Mouse (Mus musculus): Measurements from ENCODE around the gene Smdt1.
A peak's percentile ranks its signal among the peaks of the same experiment; 100 is the strongest.

Smdt1 gene

DNA sequence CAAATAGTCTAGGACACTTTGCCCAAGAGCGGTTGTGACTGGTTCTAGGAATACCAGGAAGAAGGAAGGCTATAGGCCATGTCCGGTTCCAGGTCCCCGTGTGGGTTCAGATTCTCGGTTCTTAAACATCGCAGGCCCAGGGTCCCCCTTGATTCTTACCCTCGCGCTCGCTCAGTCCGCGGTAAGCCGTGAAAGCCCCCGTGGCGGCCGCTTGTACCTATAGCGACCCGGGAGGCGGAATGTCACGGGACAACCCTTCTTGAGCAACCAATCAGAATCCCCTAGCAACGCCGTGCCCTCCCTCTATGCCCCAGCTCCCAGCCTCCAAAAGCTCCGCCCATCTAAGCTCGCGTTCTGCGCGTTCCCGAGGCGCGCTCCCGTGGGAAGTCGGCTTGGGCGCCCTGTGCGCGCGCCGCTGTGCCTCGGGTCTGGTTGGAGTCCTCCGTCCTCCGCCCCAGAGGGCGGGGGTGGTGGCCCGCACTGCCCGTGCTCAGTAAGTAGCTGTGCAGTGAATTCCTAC, at the start of gene Smdt1, which contains the start of the genes Naga and Pheta2:
TSS of gene Smdt1 (plus strand) at position 367 of the 520 bp plus-strand sequence.
TSS of gene Naga (minus strand) at position 333 of the 520 bp plus-strand sequence.
TSS of gene Pheta2 (plus strand) at position 350 of the 520 bp plus-strand sequence.
- DNase-seq (ENCODE audit: low spot score in 2 of 2), result peak; percentile 94 to 96

DNA sequence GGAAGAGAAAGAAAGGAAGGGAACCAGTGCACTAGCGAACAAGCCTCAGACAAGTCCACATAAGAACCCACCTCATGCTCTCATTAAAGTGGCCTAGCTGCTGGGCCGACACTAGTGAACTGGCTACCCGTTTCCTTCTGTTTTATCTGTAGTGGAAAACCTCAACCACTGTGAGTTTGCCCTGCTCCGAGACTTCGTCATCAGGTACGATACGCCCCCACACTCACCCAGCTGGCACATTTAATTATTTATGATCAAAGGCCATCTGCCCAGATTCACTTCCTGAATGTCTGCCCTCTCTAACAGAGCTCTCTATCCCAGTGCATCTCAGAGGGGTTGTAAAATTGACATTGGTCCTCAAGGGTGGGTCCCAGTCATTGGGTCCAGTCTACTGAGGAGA, 48.5 kb upstream of the Smdt1 start:
- DNase-seq (ENCODE audit: low spot score in 2 of 2), result no peak

DNA sequence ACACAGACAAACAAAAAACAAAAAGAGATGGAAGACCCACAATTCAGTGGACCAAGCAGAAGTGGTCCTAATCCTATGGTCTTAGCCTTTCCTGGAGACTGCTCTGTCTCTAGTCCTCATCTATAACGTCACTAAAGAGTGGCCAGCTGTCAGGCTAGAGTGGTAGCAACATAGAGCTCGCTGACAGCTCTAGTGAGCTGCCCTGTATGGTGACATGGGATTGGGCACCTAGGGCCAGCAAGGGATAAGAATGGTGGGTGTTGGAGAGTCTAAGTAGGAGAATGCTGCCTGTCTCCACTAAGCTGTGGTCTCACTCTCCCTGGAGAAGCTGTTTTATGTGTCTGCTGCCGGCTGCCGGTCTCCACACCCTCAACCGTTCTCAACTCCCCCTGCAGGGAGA, 45.9 kb upstream of the Smdt1 start:
- no peak for DNase-seq (ENCODE audit: low spot score in 2 of 2)

DNA sequence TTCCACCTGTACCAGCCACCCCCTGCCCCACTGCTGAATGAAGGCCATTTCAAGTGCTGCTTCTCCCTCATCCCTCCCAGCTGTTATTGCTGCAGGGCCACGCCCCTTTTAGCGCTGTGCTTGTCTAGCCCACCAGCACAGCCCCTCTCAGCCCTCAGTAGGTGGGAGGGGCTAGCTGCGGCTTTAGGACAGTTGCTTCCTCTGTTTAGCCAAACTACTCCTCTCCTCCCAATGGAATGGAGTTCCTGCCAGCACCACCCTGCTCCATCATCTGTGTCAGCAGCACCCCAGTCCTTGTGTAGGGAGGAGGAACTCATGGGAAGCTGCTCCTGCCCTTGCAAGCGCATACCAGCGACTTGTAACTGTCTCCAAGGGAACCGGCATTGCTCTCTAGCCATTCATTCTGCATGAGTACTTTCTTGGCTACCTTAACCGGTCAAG, 45.5 kb upstream of the Smdt1 start:
- DNase-seq (ENCODE audit: low spot score in 2 of 2), result no peak

DNA sequence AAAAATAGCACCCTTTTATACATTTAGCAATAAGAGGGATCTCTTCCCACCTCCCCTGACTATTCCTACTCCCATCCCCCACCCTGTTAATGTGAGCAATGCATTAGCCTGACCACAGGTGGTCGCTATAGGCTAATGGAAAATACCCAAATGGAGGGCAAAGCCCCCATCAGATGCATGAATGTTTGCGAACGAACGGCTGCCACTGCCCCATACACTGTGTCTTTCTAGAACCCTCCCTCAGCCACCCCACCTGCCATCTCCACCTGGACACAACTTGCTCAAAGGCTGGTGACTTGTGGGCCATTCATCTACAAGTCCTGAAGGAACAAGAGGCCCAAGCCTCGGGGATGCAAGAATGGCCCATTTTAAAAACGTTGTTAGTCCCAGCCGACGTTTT, 44.7 kb upstream of the Smdt1 start:
- no peak for DNase-seq (ENCODE audit: low spot score in 2 of 2)

DNA sequence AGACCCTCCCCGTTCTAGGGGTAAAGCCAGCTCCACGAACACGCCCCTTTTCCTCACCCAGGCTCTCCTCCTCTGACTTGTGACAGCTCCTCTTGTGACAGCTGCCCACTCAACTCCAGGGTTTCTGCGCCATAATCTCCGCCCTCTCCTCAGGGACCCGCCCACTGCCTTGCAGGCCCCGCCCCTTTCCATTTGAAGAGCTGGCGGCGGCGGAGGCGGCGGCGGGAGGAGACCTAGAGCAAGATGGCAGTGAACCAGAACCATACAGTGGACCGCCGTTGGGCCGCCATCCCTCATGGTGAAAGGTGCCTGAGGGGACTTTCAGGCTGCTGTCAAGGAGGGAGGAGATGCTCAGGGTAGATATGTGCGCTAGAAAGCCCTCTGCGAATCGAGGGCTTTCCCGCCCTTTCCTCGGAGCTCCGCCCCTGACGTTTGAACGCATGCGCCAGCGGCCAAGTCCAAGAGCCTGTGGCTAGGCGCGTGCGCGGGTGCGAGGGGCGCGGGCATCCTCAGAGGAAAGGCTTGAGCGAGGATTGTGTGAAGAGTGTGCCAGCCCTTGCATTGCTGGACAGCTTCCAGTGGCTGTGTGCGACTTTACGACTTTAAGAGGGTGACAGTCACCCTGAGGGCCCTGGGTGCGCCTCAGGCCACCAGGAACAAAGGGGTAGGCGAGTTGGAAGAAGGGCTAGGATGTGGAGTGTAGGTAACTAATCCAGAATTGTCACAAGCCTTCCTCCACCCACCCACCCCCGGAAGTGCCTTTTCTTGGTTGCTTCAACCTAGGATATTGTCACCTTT, 39.8 kb upstream of the Smdt1 start, which contains the start of gene Wbp2nl:
TSS of gene Wbp2nl (plus strand) at position 191 of the 798 bp plus-strand sequence.
- DNase-seq (ENCODE audit: low spot score in 2 of 2), result no peak

DNA sequence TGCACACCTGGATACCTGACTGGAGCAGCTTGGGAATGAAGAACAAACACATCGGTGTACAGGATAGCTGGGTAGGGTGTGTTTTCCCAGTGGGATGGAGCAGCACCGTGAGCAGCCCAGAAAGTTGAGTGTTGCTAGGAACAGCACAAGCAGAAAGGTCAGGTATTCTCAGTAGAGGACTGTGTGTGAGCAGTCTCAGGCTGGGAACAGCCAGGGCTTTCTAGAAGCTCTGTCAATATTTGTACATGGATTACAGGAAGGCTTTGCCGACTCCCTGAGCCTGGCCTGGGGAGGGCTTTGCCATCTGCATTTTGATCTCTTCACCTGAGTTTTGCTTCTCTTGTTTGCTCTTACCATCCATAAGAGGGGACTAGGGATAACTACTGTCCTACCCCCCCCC, 31.7 kb upstream of the Smdt1 start:
- no peak for DNase-seq (ENCODE audit: low spot score in 2 of 2)

DNA sequence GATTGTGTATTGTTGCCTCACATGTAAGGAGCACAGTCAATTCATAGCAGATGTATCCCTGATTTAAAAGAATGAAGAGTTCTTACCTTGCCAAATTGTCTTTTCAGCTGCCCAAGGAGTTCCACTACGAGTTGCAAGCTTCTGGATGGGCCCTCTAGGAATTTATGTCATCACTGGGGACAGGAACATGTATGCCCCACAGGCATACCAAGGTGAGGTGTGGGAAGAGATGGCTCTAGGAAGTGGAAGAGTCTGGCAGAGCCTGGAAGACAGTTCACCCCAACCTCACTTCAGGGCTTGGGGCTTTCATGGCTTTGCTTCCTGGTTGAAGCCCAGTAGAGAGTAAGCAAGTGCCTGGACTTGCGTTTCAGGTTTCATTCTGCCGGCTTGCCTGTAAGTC, 30.3 kb upstream of the Smdt1 start:
- DNase-seq (ENCODE audit: low spot score in 2 of 2), result no peak

DNA sequence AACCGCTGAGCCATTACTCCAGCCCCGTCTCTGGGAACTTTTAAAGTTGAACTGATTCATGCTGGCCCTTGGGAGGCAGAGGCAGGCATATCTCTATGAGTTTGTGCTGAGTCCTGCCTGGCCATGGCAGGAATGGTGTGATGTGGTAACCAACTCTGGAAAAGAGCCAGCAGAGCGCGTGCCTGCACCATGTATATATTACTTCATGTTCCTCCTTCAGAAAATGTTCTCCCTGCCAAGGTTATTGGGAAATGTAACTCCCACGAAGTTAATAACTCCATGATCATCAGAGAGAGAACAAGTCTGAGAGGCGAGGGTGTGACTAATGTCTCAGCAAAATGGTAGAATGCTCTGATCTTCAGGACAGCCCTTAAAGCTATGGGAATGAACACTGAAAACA, 20.9 kb upstream of the Smdt1 start:
- no peak for DNase-seq (ENCODE audit: low spot score in 2 of 2)

DNA sequence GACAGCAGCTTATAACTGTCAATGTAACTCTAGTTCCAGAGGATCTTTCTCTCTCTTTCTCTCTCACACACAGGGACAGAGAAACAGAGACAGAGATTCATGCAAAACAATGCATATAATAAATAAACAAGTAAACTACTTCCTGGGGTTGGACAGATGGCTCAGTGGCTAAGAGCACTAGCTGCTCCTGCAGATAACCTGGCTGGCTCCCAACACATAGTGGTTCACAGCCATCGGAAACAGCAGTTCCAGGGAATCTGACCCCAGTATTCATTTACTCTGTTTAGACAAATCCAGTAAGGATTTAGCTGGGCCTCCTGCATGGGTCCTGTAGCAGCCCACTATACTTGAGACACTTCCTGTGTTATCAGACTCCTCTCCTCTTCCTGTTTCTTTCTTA, 19.1 kb upstream of the Smdt1 start:
- DNase-seq (ENCODE audit: low spot score in 2 of 2), result no peak

DNA sequence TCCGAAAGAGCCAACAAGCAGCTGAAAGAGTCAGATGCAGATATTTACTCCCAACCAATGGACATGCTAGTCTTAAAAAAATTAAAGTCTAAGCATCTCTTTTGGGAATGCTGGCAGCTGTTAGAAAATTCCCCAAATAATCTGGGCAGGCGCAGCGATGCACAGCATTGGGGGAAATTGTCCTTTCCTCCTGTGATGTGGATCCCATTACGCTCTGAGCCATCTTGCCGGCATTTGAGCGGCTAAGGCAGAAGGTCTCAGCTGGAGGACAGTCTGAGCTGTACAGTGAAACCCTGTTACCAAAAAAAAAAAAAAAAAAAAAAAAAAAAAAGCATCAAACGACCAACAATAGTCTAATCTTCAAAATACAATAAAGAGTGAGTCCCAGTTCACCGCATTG, 16.6 kb upstream of the Smdt1 start:
- no peak for DNase-seq (ENCODE audit: low spot score in 2 of 2)

DNA sequence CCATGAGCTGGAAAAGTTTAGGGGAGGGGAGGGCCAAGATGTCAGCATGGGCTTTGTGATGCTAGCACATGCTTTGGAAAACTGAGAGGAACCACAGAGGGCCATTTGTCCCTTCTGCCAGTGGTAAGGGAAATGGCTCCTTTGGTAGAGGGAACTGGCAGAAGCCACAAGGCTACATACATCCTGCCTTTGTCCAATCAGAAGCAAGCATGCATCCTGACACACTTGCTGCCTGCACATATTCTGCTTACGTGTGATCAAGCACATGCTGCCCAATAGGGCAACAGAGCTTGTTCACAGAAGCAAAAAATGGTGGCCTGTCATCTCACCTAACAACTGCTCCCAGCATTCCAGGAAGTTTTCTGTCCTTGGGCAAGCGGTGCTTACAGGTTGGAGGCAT, 13.4 kb upstream of the Smdt1 start:
- DNase-seq (ENCODE audit: low spot score in 2 of 2), result no peak

DNA sequence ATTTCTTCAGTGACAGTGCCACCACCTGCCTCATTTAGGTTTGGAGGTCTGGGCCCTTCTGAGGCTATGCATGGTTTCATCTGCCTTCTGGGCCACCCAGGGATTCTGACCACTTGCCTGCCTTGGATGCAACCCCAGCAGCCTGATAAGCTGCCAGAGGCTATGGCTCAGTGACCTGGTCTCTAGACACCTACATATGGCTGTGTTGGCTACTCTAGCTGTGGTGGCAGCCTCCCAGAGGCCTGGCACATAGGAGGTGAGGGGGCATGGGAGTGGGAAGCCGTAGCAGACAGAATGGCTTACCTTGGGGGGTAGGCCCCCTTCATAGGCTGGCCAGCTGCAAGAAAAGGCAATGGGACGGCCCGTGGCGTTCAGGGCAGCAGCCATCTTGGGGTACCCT, 3.6 kb upstream of the Smdt1 start:
- DNase-seq (ENCODE audit: low spot score in 2 of 2), result no peak

DNA sequence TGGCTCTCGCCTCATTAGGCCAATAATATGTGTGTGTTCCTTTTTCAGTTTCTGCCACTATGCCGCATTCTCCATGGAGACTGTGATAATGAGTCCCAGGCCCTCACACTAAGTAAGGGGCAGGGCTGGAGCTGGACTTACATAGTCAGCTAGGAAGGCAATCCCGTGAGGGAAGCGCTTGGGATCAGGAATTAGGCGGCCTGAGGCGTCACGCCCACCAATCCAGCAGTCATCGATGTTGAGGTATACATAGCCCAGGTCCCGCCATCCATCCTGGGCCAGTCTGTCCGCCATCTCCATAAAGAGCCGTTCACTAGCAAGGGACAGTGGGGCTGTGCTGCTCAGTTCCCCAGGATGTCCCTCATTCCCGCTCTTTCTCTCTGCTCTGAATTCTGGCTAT, 2.1 kb upstream of the Smdt1 start:
- DNase-seq (ENCODE audit: low spot score in 2 of 2), result no peak

DNA sequence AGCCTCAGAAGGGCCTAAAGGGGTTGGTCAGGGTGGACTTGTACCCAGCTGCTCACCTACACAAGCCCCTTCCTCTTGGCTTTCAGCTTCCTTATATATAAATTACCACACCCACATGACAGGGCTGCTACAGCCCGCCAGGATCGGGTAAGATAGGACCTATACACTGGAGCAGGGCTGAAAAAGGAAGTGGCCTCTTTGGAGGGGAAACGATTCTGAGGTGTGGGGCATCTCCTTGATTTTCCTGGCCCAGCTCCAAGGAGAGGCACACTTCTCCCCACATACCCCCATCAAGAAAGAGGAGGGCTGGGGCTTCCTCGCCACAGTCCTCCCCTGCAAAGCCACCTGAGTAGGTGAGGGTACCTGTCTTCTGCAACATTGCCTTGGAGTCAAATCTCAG, 884 bp upstream of the Smdt1 start:
- DNase-seq (ENCODE audit: low spot score in 2 of 2), result no peak

DNA sequence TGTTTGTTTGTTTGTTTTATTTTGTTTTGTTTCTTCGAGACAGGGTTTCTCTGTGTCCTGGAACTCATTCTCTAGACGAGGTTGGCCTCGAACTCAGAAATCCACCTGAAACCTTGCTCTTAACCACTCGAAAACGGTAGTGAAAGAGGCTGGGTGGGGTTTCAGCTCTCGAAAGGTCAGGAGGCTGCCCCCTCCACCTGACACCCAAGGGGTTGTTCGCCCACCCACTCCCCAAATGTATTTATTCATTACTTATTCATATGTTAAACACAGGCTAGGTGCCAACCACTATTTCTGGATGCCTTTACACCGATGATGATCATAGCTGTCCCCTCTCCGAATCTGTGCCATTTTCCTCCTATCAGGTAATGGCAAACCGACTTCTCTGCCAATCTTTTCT, 391 bp downstream of the Smdt1 start:
- no peak for DNase-seq (ENCODE audit: low spot score in 2 of 2)

DNA sequence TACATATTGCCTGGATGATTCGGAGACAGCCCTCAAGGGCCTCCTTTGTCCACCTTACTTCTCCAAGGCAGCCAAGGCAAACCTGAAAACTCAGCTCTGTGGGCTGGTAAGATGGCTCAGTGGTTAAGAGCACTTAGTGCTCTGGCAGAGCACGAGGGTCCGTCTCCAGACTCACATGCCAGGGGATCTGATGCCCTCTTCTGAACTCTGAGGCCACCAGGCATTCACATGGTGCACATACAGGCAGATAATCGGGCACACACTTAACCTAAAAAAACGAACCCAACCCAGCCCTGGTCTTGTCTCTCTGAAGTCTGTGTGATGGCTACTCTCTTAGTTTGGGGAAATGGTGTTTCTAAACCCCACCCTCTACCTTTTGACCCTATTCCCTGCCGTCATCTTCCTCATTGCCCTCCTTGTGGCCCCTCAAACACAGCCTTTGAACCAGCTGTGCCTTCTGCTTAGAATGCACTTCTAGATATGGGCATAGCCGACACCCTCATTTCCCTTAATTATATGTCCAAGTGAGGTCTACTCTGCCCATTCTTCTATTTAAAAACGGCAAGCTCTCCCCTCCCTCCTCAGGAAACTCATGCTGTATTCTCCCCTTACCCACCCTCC, 985 bp downstream of the Smdt1 start:
- no peak for DNase-seq (ENCODE audit: low spot score in 2 of 2)

DNA sequence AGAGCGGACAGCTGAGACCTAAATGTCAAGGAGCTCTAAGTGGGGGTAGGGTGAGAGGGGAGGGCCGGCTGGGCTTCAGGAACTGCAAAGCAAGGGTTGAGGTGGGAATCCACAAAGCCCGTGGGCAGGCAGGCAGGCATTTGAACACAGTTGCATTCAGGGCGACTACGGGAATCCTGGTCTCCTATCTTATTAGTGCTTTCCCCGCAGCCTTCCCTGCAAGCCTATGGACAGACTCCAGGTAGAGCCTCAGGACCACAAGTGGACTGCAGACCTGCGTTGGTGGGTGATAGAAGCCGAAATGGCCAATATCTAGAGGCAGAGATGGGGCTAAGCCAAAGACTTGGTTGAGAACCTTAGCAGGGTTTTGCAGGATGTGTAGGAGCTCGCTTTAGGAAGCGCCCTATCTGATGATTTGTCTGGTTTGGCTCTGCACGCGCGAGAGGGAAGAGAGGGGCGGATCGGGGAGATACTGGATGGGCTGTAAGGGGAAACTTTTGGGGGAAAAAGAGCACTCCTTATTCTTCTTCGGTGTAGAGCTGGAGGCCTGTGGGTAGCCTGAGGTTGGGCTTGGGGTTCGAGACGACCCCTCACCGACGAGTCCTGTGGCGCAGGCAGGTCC, 1.8 kb downstream of the Smdt1 start:
- no peak for DNase-seq (ENCODE audit: low spot score in 2 of 2)

DNA sequence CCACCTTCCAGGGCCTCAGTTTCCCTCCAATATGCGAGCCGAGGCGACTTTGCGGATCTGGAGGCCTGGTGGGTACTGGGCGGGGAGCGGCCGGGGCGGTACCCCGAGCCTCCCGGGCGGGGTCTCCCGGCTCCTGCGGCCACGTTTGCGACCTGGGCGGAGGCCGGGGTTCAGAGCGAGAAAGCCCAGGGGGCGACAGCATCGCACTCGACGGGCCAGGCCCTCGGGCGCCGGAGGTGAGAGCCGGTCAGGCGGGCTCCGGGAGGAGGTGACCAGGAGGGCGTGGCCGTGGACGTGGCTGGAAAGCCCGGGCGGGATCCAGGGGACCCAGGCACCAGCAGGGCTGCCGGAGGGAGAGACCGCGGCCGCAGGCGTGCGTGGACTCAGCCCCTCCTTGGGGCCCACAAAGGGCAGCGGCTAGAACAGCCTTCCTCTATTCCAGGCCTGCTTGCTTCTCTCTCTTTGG, 2.3 kb downstream of the Smdt1 start:
- peak; percentile 76 to 77 for DNase-seq (ENCODE audit: low spot score in 2 of 2)

DNA sequence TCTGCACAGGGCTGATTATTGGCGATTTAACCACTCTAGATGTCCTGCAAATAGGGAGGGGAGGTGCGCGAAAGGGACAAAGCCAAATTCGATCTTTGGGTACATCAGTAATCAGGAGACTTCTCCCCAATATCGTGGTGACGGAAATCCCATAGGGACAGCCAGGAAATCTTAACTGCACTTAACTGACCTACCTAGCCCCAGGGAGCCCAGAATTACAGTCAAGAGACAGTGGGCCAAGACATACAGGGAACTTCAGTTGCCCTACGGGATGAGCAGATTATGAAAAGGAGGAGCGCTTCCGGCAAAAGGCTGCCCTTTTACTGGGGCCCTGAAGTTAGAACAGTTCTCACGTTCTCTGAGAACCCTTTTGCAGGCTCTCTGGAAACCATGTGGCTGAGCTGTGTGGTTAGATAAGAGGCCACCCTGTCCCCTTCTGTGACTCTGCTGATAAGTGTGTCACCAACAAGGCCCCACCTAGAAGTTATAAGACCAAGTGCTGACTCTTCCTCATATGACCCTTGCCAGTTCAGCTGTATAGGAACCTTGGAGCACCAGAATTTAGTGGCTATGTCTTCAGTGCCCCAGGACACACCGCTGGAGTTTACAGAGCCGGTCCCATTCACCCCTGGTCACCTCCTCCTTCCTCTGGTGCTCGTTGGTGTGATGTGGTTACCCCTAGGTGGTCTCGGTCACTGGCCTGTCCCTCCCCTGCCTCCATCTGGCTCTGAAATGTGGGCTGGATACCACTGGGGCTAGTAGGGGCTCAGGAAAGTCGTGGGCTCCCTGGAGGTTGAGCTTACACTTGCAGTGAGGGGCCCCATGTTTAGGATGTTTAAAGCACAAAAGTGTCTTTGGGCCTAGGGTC, 3.1 kb downstream of the Smdt1 start:
- DNase-seq (ENCODE audit: low spot score in 2 of 2), result no peak

DNA sequence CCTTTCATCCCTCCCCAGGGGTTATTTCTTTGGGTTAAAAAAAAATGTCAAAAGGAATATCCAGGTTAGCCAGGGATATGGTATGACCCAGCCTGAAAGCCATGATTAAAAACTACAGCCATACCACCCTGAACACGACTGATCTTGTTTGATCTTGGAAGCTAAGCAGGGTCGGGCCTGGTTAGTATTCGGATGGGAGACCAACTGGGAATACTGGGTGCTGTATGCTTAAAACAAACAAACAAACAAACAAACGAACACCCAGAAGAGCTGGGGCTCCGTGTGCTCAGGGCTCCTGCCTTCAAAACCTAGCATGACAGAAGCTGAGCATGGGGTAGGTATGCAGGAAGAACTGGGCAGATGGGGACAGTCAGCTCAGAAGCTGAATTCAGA, 3.8 kb downstream of the Smdt1 start:
- DNase-seq (ENCODE audit: low spot score in 2 of 2), result no peak
